ENCODE assay signal across 25 mouse cellular contexts in genomic region chr16:93207217-93207616, GRCm38 (mm10).
A peak's percentile ranks its signal among the peaks of the same experiment; 100 is the strongest.
DNase-seq lines count a peak whose midpoint lies in the region; ATAC-seq lines count a peak whose summit lies in the region.
"Had no signal": no experiment of that assay in that cellular context is flagged by ENCODE, and none has a peak within 500 bp of the region (broad histone marks: within the 10 kb centered on the region; RNA-seq: fewer than 3 reads in every experiment).

No protein-coding gene starts in this region.

- H3K27me3 ChIP-seq in heart, embryonic 11.5 days (ENCODE audit: control insufficient read depth, insufficient read depth, low read length): 0 out of 2 replicates have a peak, but pooled peaks cover 3% of the 10 kb centered on the region
- H3K27me3 ChIP-seq: CH12.LX; embryonic facial prominence, embryonic 12.5 days; forebrain, embryonic 13.5 days; forebrain, embryonic 15.5 days; Patski had no signal

- DNase-seq in adrenal gland, adult 18-20 months (ENCODE audit: low spot score in 2 of 2): no peak
- DNase-seq in ovary, adult 18-20 months (ENCODE audit: low spot score): no peak
- DNase-seq: adrenal gland, postnatal 10 days; adrenal gland, postnatal 25 days; B cell, adult 2 months; cerebellum, adult 11 months; cerebellum, adult 18-20 months; cerebellum, adult 8-10 months; cerebellum, adult 9-11 months; cerebellum, postnatal 14 days; cerebellum, postnatal 36 days; forebrain, postnatal 0 days had no signal

- H3K27ac ChIP-seq in heart, embryonic 11.5 days (ENCODE audit: low read depth, low read length): no peak overlapping the region
- H3K27ac ChIP-seq: embryonic facial prominence, embryonic 10.5 days; embryonic facial prominence, embryonic 12.5 days; forebrain, embryonic 13.5 days; forebrain, embryonic 15.5 days had no signal

- H3K4me1 ChIP-seq in heart, embryonic 11.5 days (ENCODE audit: control insufficient read depth, insufficient read depth, low read length): no peaks in the 10 kb centered on the region
- H3K4me1 ChIP-seq: forebrain, embryonic 13.5 days; forebrain, embryonic 15.5 days had no signal

- no peak overlapping the region for H3K9ac ChIP-seq in heart, embryonic 11.5 days (ENCODE audit: low read depth, low read length)
- H3K9ac ChIP-seq: embryonic facial prominence, embryonic 12.5 days; forebrain, embryonic 13.5 days; forebrain, embryonic 15.5 days; forebrain, postnatal 0 days had no signal

- ATAC-seq in common myeloid progenitor, adult 5-6 weeks (replicated peaks; ENCODE audit: low read depth, poor library complexity, severe bottlenecking): peak; percentile 74
- peak; percentile 35 to 55; a peak in 3 of 4 replicates for ATAC-seq in hematopoietic stem cell, adult 5-6 weeks (replicated peaks in 1 of 2; ENCODE audit: insufficient read depth in 1 of 2, low FRiP score in 2 of 2, low TSS enrichment in 1 of 2, low read depth in 1 of 2, poor library complexity in 2 of 2, severe bottlenecking in 2 of 2)
- peak; percentile 60 for ATAC-seq in megakaryocyte progenitor cell, adult 5-6 weeks (replicated peaks; ENCODE audit: poor library complexity)
- ATAC-seq in heart, embryonic 11.5 days (replicated peaks; ENCODE audit: insufficient number of reproducible peaks, low FRiP score, low TSS enrichment): no peak
- ATAC-seq: activated CD4-positive, CD25-positive, alpha-beta regulatory T cell, adult 4 months; CD4-positive, CD25-positive, alpha-beta regulatory T cell, adult 4 months; forebrain, embryonic 13.5 days; forebrain, embryonic 15.5 days; forebrain, postnatal 0 days; Patski had no signal

- no peak overlapping the region for H3K4me3 ChIP-seq in heart, embryonic 11.5 days (ENCODE audit: low read depth, low read length)
- H3K4me3 ChIP-seq: embryonic facial prominence, embryonic 10.5 days; embryonic facial prominence, embryonic 12.5 days; forebrain, embryonic 13.5 days; forebrain, embryonic 15.5 days had no signal

- no peak overlapping the region for H3K4me2 ChIP-seq in heart, embryonic 11.5 days
- H3K4me2 ChIP-seq: embryonic facial prominence, embryonic 12.5 days; forebrain, embryonic 13.5 days; forebrain, embryonic 15.5 days had no signal

- no peaks in the 10 kb centered on the region for H3K9me3 ChIP-seq in heart, embryonic 11.5 days (replicated peaks; ENCODE audit: control insufficient read depth, low read length)
- H3K9me3 ChIP-seq: embryonic facial prominence, embryonic 10.5 days; embryonic facial prominence, embryonic 12.5 days; forebrain, embryonic 13.5 days; forebrain, embryonic 15.5 days; G1E had no signal

- WGBS in heart, embryonic 11.5 days (ENCODE audit: insufficient replicate concordance): 88% methylated on average over 5 of the region's 5 CpGs

- H3K36me3 ChIP-seq in heart, embryonic 11.5 days (ENCODE audit: control insufficient read depth, insufficient read depth, low read length): no peaks in the 10 kb centered on the region
- H3K36me3 ChIP-seq: embryonic facial prominence, embryonic 10.5 days; embryonic facial prominence, embryonic 12.5 days; forebrain, embryonic 15.5 days; G1E had no signal
